Mouse (Mus musculus) stomach, embryonic 15.5 days (tissue): ENCODE results near the gene Gm20909. TPM values are rescaled to one million over a fixed set of nuclear protein-coding genes. Genes with fewer than 3 reads are reported as not detected.
"Not testable (repeated sequence)": the region's sequence is repeated elsewhere in the genome, so short reads cannot be mapped to it uniquely, and the experiment has no call there.

Experiments used
- ATAC-seq: fragments of 200-750 bp; cut with Nextera tagmentation; 2 replicates; pipeline ENCODE4 v1.8.0; 2017; ENCODE audit warnings: low read depth, moderate number of reproducible peaks, moderate TSS enrichment; ENCODE audit not compliant: insufficient read depth, low FRiP score
- H3K27ac ChIP-seq: fragments of 300-500 bp; sonication (generic); 2 replicates; pipeline ENCODE4 v1.5.1; 2015; ENCODE audit warnings: mild to moderate bottlenecking, inconsistent platforms
- H3K27me3 ChIP-seq: fragments of 300-500 bp; sonication (generic); replicated peaks from 2 replicates; pipeline ENCODE4 v1.6.1; 2015; ENCODE audit warnings: inconsistent platforms
- H3K36me3 ChIP-seq: fragments of 300-500 bp; sonication (generic); 2 replicates; pipeline ENCODE4 v1.6.1; 2015; ENCODE audit warnings: inconsistent platforms
- H3K4me1 ChIP-seq: fragments of 300-500 bp; sonication (generic); 2 replicates; pipeline ENCODE4 v1.6.1; 2015; ENCODE audit warnings: inconsistent platforms
- H3K4me2 ChIP-seq: fragments of 300-500 bp; sonication (generic); 2 replicates; pipeline ENCODE4 v1.6.1; 2015; ENCODE audit warnings: mild to moderate bottlenecking, inconsistent platforms
- H3K4me3 ChIP-seq: fragments of 300-500 bp; sonication (generic); replicated peaks from 2 replicates; pipeline ENCODE4 v1.5.1; 2015; ENCODE audit warnings: inconsistent platforms
- H3K9ac ChIP-seq: fragments of 300-500 bp; sonication (generic); 2 replicates; pipeline ENCODE4 v1.6.1; 2015; ENCODE audit warnings: inconsistent platforms
- H3K9me3 ChIP-seq: fragments of 300-500 bp; sonication (generic); 2 replicates; pipeline ENCODE4 v1.6.1; 2016; ENCODE audit warnings: inconsistent platforms
- WGBS: fragments of 180-500 bp; shearing (Covaris S2); methylation state at CpG from one replicate; pipeline ENCODE4 v1.1.7; 2015; 5-methylcytosine and 5-hydroxymethylcytosine counted together
- polyA plus RNA-seq: library from polyadenylated mRNA; unstranded; fragments of >200 nt; fragmentation: Nextera tagmentation; extraction: Ambion mirVana; gene quantifications from 2 replicates; pipeline ENCODE4 v1.2.1, GENCODE M21; 2015

Gm20909 gene
- not detected in 2 replicates for polyA plus RNA-seq

DNA sequence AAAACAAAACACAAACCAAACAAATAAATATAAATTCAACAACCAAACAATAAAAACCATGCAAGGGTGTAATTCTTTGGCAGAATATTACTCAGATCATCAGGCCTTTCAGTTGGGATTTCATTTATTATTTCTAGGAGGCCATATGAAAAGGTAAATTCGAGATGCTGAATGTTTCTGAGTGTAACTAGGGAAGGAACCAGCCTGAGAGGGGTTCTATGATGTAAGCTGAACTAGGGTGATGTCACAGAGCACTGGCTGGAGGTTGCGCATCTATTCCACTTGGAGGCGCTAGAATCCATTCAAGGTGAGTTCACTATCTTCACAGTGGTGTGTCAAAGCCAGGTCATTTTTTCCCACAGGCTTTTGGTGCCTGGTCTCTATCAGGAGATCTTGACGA lies at the start of gene Gm20909:
Gm20909 (plus strand) TSS at position 301 of the 400 bp plus-strand sequence.
- no CpG with 5 or more reads among the region's 4 CpGs for WGBS
- not testable (repeated sequence) for H3K4me3 ChIP-seq, H3K4me1 ChIP-seq, H3K9me3 ChIP-seq, H3K27me3 ChIP-seq, H3K9ac ChIP-seq, H3K27ac ChIP-seq, ATAC-seq, H3K4me2 ChIP-seq, H3K36me3 ChIP-seq

Other genes starting within 250 kb of the Gm20909 start
- gene Gm29866, start 170.9 kb upstream of the Gm20909 start, polyA plus RNA-seq: not detected in 2 replicates
- gene Gm20865, start 77.0 kb downstream of the Gm20909 start, polyA plus RNA-seq: not detected in 2 replicates